Mouse (Mus musculus) olfactory bulb, adult 2 months (tissue): ENCODE measurements around the gene Amz2. TPM values are rescaled to one million over a fixed set of nuclear protein-coding genes. Genes with fewer than 3 reads are reported as not detected.

ENCODE experiments used
- H3K27ac ChIP-seq: fragments of 200-500 bp; 2 replicates; pipeline ENCODE4 v1.5.1; 2012; ENCODE audit warnings: low read depth, low read length; ENCODE audit not compliant: insufficient read depth
- H3K4me1 ChIP-seq: fragments of 200-500 bp; 2 replicates; pipeline ENCODE4 v1.6.1; 2012; ENCODE audit warnings: low read length; ENCODE audit not compliant: control insufficient read depth, insufficient read depth
- H3K4me3 ChIP-seq: fragments of 200-500 bp; 2 replicates; pipeline ENCODE4 v1.5.1; 2012; ENCODE audit warnings: mild to moderate bottlenecking, low read depth, low read length, moderate library complexity; ENCODE audit not compliant: insufficient read depth
- CTCF ChIP-seq: fragments of 200-500 bp; IDR thresholded peaks from 2 replicates; pipeline ENCODE4 v1.5.1; 2012; ENCODE audit warnings: low read depth, mild to moderate bottlenecking, low read length, moderate library complexity; ENCODE audit not compliant: insufficient read depth
- POLR2A ChIP-seq: fragments of 200-500 bp; IDR thresholded peaks from 2 replicates; pipeline ENCODE4 v1.6.1; 2012; ENCODE audit warnings: mild to moderate bottlenecking, low read depth, low read length, moderate library complexity; ENCODE audit not compliant: insufficient read depth
- WGBS: fragments of 180-500 bp; shearing (Covaris S2); methylation state at CpG from one replicate; pipeline ENCODE4 v1.1.7; 2018; 5-methylcytosine and 5-hydroxymethylcytosine counted together
- polyA plus RNA-seq: library from polyadenylated mRNA; stranded (reverse); fragments of >200 nt; gene quantifications from 2 replicates; pipeline ENCODE4 v1.2.4, GENCODE M21; 2012; ENCODE audit warnings: low replicate concordance; ENCODE audit not compliant: missing spikeins, insufficient read depth, insufficient read length

The Amz2 gene
- polyA plus RNA-seq, 1 experiment, result not detected

DNA sequence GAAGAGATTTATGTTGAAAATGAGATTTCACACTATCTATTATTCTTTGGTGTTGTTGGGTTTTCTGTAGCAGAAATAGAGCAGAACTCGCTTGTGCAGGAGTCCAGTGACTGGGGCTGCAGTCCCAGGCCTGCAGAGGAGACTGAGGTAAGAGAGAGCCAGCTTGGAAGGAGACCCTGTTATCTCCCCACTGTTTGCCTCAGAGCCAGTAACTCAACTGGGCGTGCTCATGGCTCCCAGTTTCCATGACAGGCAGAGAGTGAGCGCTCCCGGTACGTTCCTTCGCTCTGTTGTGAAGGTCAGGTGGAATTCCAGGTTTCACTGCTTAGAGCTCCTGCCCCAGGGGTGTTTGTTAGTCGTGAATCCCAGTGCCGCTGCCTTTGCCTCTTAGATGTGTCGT is 33.1 kb upstream of the Amz2 start:
- TF ChIP-seq CTCF (no peak), POLR2A (no peak)
- H3K4me1 ChIP-seq, result 0 out of 2 replicates have a peak, but pooled peaks cover 2% of the 10 kb centered on the region
- H3K4me3 ChIP-seq, result no peak overlapping the region
- H3K27ac ChIP-seq, result no peak overlapping the region
- WGBS, result 89% methylated on average over 9 of the region's 9 CpGs

- Histone ChIP-seq H3K4me1 (0 out of 2 replicates have a peak, but pooled peaks cover 2% of the 10 kb centered on the region), H3K27ac (no peak overlapping the region), H3K4me3 (no peak overlapping the region)
- 86% methylated on average over 9 of the region's 9 CpGs for WGBS
- TF ChIP-seq CTCF (no peak), POLR2A (no peak)
Observed at GRCm38 (mm10) chr11:109394758-109395157, 31.0 kb upstream of the Amz2 start.

DNA sequence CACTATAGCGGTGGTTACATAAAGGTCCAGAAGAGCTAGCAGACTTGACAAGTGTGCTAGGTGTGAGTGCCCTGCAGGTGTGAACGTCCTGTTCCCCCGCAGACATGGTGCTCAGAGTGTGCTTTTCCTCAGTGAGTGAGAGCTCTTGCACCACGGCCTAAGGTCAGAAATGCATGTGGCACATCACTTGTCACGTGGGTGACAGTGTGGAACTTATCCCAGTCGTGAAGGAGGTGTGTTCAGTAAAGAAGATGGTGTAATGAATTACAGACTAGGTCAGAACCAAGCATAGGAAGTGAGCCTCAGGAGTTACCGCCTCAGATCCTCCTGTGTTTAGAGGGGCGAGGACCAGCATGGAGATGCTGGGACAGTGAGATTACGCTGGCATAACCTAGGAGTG is 30.5 kb upstream of the Amz2 start:
- H3K27ac ChIP-seq, result no peak overlapping the region
- WGBS, result 92% methylated on average over 9 of the region's 9 CpGs
- no peak for TF ChIP-seq CTCF
- no peak for TF ChIP-seq POLR2A
- H3K4me3 ChIP-seq, result no peak overlapping the region
- H3K4me1 ChIP-seq, result 0 out of 2 replicates have a peak, but pooled peaks cover 2% of the 10 kb centered on the region

DNA sequence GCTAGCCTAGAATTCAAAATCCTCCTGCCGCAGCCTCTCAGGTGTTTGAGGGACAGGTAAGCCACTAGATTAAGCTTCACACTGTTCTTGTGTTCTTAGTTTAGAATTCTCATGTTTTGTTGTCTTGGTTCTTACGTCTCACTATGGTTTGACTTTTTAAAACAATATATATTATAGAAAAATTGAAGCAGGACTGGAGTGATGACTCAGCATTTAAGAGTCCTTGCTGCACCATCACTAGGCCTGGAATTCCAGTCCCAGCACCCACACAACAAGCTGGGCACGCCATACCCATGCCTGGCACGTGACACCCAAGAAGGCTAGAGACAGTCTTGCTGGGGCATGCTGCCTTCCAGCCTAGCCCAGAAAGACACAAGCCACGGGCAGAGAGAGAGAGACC is 19.3 kb upstream of the Amz2 start:
- WGBS, result 90% methylated on average over 5 of the region's 5 CpGs
- no peak for TF ChIP-seq CTCF
- no peak for TF ChIP-seq POLR2A

GRCm38 (mm10) chr11:109410197-109410980 is 15.4 kb upstream of the Amz2 start:
- no peak overlapping the region for H3K27ac ChIP-seq
- H3K4me1 ChIP-seq, result peaks cover 3% of the 10 kb centered on the region; the same call in 1 of the 2 replicates
- 91% methylated on average over 15 of the region's 15 CpGs for whole genome bisulfite sequencing
- TF ChIP-seq CTCF (no peak), POLR2A (no peak)
- H3K4me3 ChIP-seq, result no peak overlapping the region

More for the DNA sequence above, 19.3 kb upstream of the Amz2 start:
- Histone ChIP-seq H3K4me1 (no peaks in the 10 kb centered on the region), H3K4me3 (no peak overlapping the region), H3K27ac (no peak overlapping the region)

- Histone ChIP-seq H3K4me3 (no peak within 1 kb of the TSS), H3K4me1 (peaks cover 3% of the 10 kb centered on the region; the same call in 1 of the 2 replicates), H3K27ac (no peak within 1 kb of the TSS)
- no peak for TF ChIP-seq CTCF
- no peak for TF ChIP-seq POLR2A
- WGBS, result 71% methylated on average over 6 of the region's 6 CpGs
Observed at GRCm38 (mm10) chr11:109413617-109414016, 12.1 kb upstream of the Amz2 start, which contains the start of gene 9930022D16Rik. Gene 9930022D16Rik, plus strand, starts transcription at chr11:109413917.

GRCm38 (mm10) chr11:109414802-109415201 is 10.9 kb upstream of the Amz2 start:
- Histone ChIP-seq H3K4me3 (no peak overlapping the region), H3K27ac (no peak overlapping the region), H3K4me1 (peaks cover 5% of the 10 kb centered on the region)
- TF ChIP-seq CTCF (no peak), POLR2A (no peak)
- WGBS, result 90% methylated on average over 5 of the region's 5 CpGs

- WGBS, result 83% methylated on average over 8 of the region's 8 CpGs
Observed at GRCm38 (mm10) chr11:109416709-109417420, 8.9 kb upstream of the Amz2 start.

GRCm38 (mm10) chr11:109417472-109418040 is 8.2 kb upstream of the Amz2 start:
- no peak overlapping the region for H3K27ac ChIP-seq

More at GRCm38 (mm10) chr11:109416709-109417420, 8.9 kb upstream of the Amz2 start:
- TF ChIP-seq CTCF, result no peak
- TF ChIP-seq POLR2A, result no peak
- Histone ChIP-seq H3K27ac (no peak overlapping the region), H3K4me3 (no peak overlapping the region), H3K4me1 (peaks cover 11% of the 10 kb centered on the region)

More at GRCm38 (mm10) chr11:109417472-109418040, 8.2 kb upstream of the Amz2 start:
- TF ChIP-seq POLR2A, result no peak
- 89% methylated on average over 9 of the region's 9 CpGs for WGBS
- Histone ChIP-seq H3K4me1 (peaks cover 11% of the 10 kb centered on the region), H3K4me3 (no peak overlapping the region)
